Mouse (Mus musculus) ES-Bruce4 (cell line): Measurements from ENCODE around the gene Tmem203.

Experiments used
- CTCF ChIP-seq: IDR thresholded peaks from one replicate; pipeline ENCODE4 v1.8.1; 2011; ENCODE audit warnings: low read depth, low read length
- EP300 ChIP-seq: IDR thresholded peaks from 2 replicates; pipeline ENCODE4 v1.6.1; 2011; ENCODE audit warnings: low read depth, low read length; ENCODE audit not compliant: insufficient read depth
- POLR2A ChIP-seq: IDR thresholded peaks from one replicate; pipeline ENCODE4 v1.8.1; 2011; ENCODE audit warnings: low read length; ENCODE audit not compliant: insufficient read depth

- peak; percentile 61 for TF ChIP-seq EP300
- peak; percentile 16 for TF ChIP-seq CTCF
- peak; percentile 88 for TF ChIP-seq POLR2A
These were observed 16.7 kb downstream of the Tmem203 start, which contains the start of the genes Ssna1 and Anapc2 for GRCm38 (mm10) chr2:25271827-25272511.
